Mouse (Mus musculus) MN1 (cell line): Measurements from ENCODE around the gene Klhdc4.

Experiments
- DNase-seq: peaks from one replicate; pipeline ENCODE4 v3.0.0-alpha.2; 2016; ENCODE audit warnings: low spot score

Klhdc4 gene

DNA sequence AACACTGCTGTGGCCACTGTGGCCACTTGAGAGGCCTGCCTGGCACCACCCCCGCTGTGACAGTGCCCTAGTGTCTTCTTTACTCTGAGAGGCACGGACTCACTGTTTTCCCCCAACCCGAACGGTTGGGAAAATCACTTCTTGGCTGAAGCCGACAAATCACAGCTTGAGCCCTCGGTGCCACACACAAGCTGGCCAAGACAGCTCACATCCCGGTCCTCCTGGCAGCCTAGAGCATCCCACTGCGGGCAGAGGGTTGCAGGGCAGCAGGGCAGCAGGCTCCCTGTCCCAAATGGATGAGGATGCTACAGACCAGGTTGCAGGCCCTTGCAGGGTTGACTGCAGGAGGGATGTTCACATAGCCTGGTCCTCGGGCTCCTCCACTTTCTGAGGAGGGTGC, 79.9 kb downstream of the Klhdc4 start:
- no peak for DNase-seq
